Mouse (Mus musculus) layer of hippocampus, postnatal 10 days (tissue): Measurements from ENCODE around the gene Sfswap. TPM values are rescaled to one million over a fixed set of nuclear protein-coding genes. Genes with fewer than 3 reads are reported as not detected.
A peak's percentile ranks its signal among the peaks of the same experiment; 100 is the strongest.
"Not testable (repeated sequence)": the region's sequence is repeated elsewhere in the genome, so short reads cannot be mapped to it uniquely, and the experiment has no call there.

ENCODE experiments used
- DNase-seq, 2 experiments: peaks; one replicate each; pipeline ENCODE4 v3.0.0; 2021; ENCODE audit warnings: low spot score in 2 of 2
- long read RNA-seq: library from polyadenylated mRNA; stranded (forward); transcript quantifications from one replicate; pipeline ENCODE4 v2.0.0, GENCODE M21; 2023
- total RNA-seq, 2 experiments: library from RNA; stranded (reverse); gene quantifications; 2 replicates each; pipeline ENCODE4 v1.2.3; 2021

The Sfswap gene
- 100 to 1,000 TPM; 123 to 152 TPM for total RNA-seq
- long read RNA-seq, transcript Sfswap-212 (1 exons, 3,398 nt), result major isoform, 5 of 28 reads
- long read RNA-seq, partial matches to known transcripts, result 11 of 28 reads
- long read RNA-seq, other reads (novel, unspliced or antisense), result 5 of 28 reads

GRCm38 (mm10) chr5:129500722-129501634 lies at the start of gene Sfswap:
Gene Sfswap (plus strand): TSS chr5:129501221.
- DNase-seq, result peak; percentile 87

- DNase-seq, result no peak
Measured at GRCm38 (mm10) chr5:129452561-129452960, 48.5 kb upstream of the Sfswap start.

GRCm38 (mm10) chr5:129454802-129455528 lies 46.1 kb upstream of the Sfswap start:
- DNase-seq, result peak; percentile 60 to 69

- DNase-seq, result no peak
Measured at GRCm38 (mm10) chr5:129455529-129455896, 45.5 kb upstream of the Sfswap start.

GRCm38 (mm10) chr5:129456579-129457140 lies 44.4 kb upstream of the Sfswap start:
- DNase-seq, result no peak

GRCm38 (mm10) chr5:129458109-129458508 lies 42.9 kb upstream of the Sfswap start:
- no peak for DNase-seq

GRCm38 (mm10) chr5:129458541-129458940 lies 42.5 kb upstream of the Sfswap start:
- DNase-seq, result no peak

- DNase-seq, result no peak
Measured at GRCm38 (mm10) chr5:129460798-129461476, 40.1 kb upstream of the Sfswap start.

- DNase-seq, result not testable (repeated sequence)
Measured at GRCm38 (mm10) chr5:129463648-129464047, 37.4 kb upstream of the Sfswap start.

- no peak for DNase-seq
Measured at GRCm38 (mm10) chr5:129465788-129466187, 35.2 kb upstream of the Sfswap start.

GRCm38 (mm10) chr5:129475532-129476045 lies 25.4 kb upstream of the Sfswap start:
- no peak for DNase-seq

GRCm38 (mm10) chr5:129489879-129490278 lies 11.1 kb upstream of the Sfswap start:
- no peak for DNase-seq

- DNase-seq, result peak in 1 of 2 experiments; percentile 8
Measured at GRCm38 (mm10) chr5:129501671-129502070, 650 bp downstream of the Sfswap start.

GRCm38 (mm10) chr5:129506886-129507285 lies 5.9 kb downstream of the Sfswap start:
- no peak for DNase-seq

- DNase-seq, result no peak
Measured at GRCm38 (mm10) chr5:129518180-129518579, 17.2 kb downstream of the Sfswap start.

GRCm38 (mm10) chr5:129518786-129519185 lies 17.8 kb downstream of the Sfswap start:
- no peak for DNase-seq

- DNase-seq, result no peak
Measured at GRCm38 (mm10) chr5:129519591-129519990, 18.6 kb downstream of the Sfswap start.

GRCm38 (mm10) chr5:129521501-129521900 lies 20.5 kb downstream of the Sfswap start:
- peak; percentile 41 to 63 for DNase-seq

GRCm38 (mm10) chr5:129521913-129522312 lies 20.9 kb downstream of the Sfswap start:
- DNase-seq, result no peak

GRCm38 (mm10) chr5:129523166-129523565 lies 22.1 kb downstream of the Sfswap start:
- DNase-seq, result no peak

GRCm38 (mm10) chr5:129524751-129525150 lies 23.7 kb downstream of the Sfswap start:
- DNase-seq, result no peak
